Comparison of ENCODE assay signal across 9 mouse cellular contexts in genomic region chr10:125966481-125967251, GRCm38 (mm10). TPM values are rescaled to one million over a fixed set of nuclear protein-coding genes. Genes with fewer than 3 reads are reported as not detected.
A peak's percentile ranks its signal among the peaks of the same experiment; 100 is the strongest.
DNase-seq lines count a peak whose midpoint lies in the region; ATAC-seq and TF ChIP-seq lines count a peak whose summit lies in the region.
"Had no signal": no experiment of that assay in that cellular context is flagged by ENCODE, and none has a peak within 500 bp of the region (broad histone marks: within the 10 kb centered on the region; RNA-seq: fewer than 3 reads in every experiment).

No protein-coding gene starts in this region.

- H3K27ac ChIP-seq in forebrain, postnatal 0 days (ENCODE audit: low read depth, low read length) = 0 out of 2 replicates have a peak overlapping the region, but pooled peaks have one; percentile 17
- H3K27ac ChIP-seq in hindbrain, embryonic 14.5 days = peak overlapping the region; percentile 40
- H3K27ac ChIP-seq in liver, adult 2 months (replicated peaks; ENCODE audit: insufficient read depth, low read depth, low read length) = peak overlapping the region; percentile 93
- H3K27ac ChIP-seq in midbrain, embryonic 15.5 days = peak overlapping the region; percentile 62

- no peak for TF ChIP-seq POLR2A in liver, adult 2 months (IDR thresholded peaks at IDR 0.05; ENCODE audit: extremely low read depth, insufficient read depth, low read length)

- no peak for TF ChIP-seq CTCF in forebrain, postnatal 0 days (IDR thresholded peaks at IDR 0.05; ENCODE audit: low read depth)
- TF ChIP-seq CTCF in liver, adult 2 months (IDR thresholded peaks at IDR 0.05; ENCODE audit: low read depth, low read length) = no peak

- ATAC-seq in forebrain, postnatal 0 days = peak; percentile 74
- ATAC-seq in hindbrain, embryonic 14.5 days (ENCODE audit: low FRiP score) = peak; percentile 72
- peak; percentile 76 for ATAC-seq in midbrain, embryonic 15.5 days (replicated peaks)

- H3K4me1 ChIP-seq in forebrain, postnatal 0 days (ENCODE audit: insufficient read depth) = 0 out of 2 replicates have a peak, but pooled peaks cover 3% of the 10 kb centered on the region
- peaks cover 17% of the 10 kb centered on the region for H3K4me1 ChIP-seq in hindbrain, embryonic 14.5 days (replicated peaks; ENCODE audit: control insufficient read depth, insufficient read depth, low read length)
- H3K4me1 ChIP-seq in liver, adult 2 months (ENCODE audit: control insufficient read depth, insufficient read depth, low read length) = peaks cover 21% of the 10 kb centered on the region
- H3K4me1 ChIP-seq in midbrain, embryonic 15.5 days = peaks cover 32% of the 10 kb centered on the region

- peak overlapping the region; percentile 97 for H3K4me2 ChIP-seq in forebrain, postnatal 0 days (ENCODE audit: low read depth)
- peak overlapping the region; percentile 99 for H3K4me2 ChIP-seq in hindbrain, embryonic 14.5 days (replicated peaks)
- H3K4me2 ChIP-seq in midbrain, embryonic 15.5 days = peak overlapping the region; percentile 100

- WGBS in forebrain, postnatal 0 days = 2% methylated on average over 55 of the region's 59 CpGs
- WGBS in hindbrain, embryonic 14.5 days = under 1% methylated on average over 59 of the region's 59 CpGs
- WGBS in liver, adult 2 months = 1% methylated on average over 59 of the region's 59 CpGs
- under 1% methylated on average over 55 of the region's 59 CpGs for WGBS in midbrain, embryonic 15.5 days

- intact Hi-C loops in heart, postnatal 25 days (cut with DNase I) = no loop called here

- peak; percentile 18 to 53 for DNase-seq in heart, adult 18-20 months
- DNase-seq in heart, postnatal 25 days (ENCODE audit: low spot score) = no peak
- DNase-seq in adrenal gland, postnatal 14 days = peak; percentile 55
- peak; percentile 40 for DNase-seq in forebrain, postnatal 0 days
- peak; percentile 55 for DNase-seq in hindbrain, embryonic 14.5 days (ENCODE audit: low spot score)
- peak; percentile 56 for DNase-seq in liver, adult 2 months (ENCODE audit: extremely low read depth, low read depth, low spot score)
- DNase-seq in T-cell, adult 2 months (ENCODE audit: low spot score) = no peak

- peaks cover 14% of the 10 kb centered on the region; the same call in 1 of the 2 replicates for H3K79me2 ChIP-seq in liver, adult 2 months (ENCODE audit: control insufficient read depth, insufficient read depth, low read length)

- H3K27me3 ChIP-seq in forebrain, postnatal 0 days (ENCODE audit: insufficient read depth, low read length) = no peaks in the 10 kb centered on the region
- 0 out of 2 replicates have a peak, but pooled peaks cover 4% of the 10 kb centered on the region for H3K27me3 ChIP-seq in hindbrain, embryonic 14.5 days (ENCODE audit: control insufficient read depth, insufficient read depth, low read length)
- no peaks in the 10 kb centered on the region for H3K27me3 ChIP-seq in liver, adult 2 months (ENCODE audit: control insufficient read depth, insufficient read depth, low read length)
- H3K27me3 ChIP-seq in midbrain, embryonic 15.5 days (replicated peaks) = no peaks in the 10 kb centered on the region

- no peaks in the 10 kb centered on the region for H3K9me3 ChIP-seq in forebrain, postnatal 0 days (ENCODE audit: low read length)
- no peaks in the 10 kb centered on the region for H3K9me3 ChIP-seq in hindbrain, embryonic 14.5 days (ENCODE audit: control insufficient read depth, low read length)
- H3K9me3 ChIP-seq in midbrain, embryonic 15.5 days = no peaks in the 10 kb centered on the region

- peak overlapping the region; percentile 53 for H3K4me3 ChIP-seq in forebrain, postnatal 0 days (ENCODE audit: low read depth, low read length)
- peak overlapping the region; percentile 85 for H3K4me3 ChIP-seq in hindbrain, embryonic 14.5 days (replicated peaks; ENCODE audit: low read length)
- peak overlapping the region; percentile 95 for H3K4me3 ChIP-seq in liver, adult 2 months (ENCODE audit: insufficient read depth, low read depth, low read length)
- H3K4me3 ChIP-seq in midbrain, embryonic 15.5 days = peak overlapping the region; percentile 88

- H3K9ac ChIP-seq in forebrain, postnatal 0 days = peak overlapping the region; percentile 43
- peak overlapping the region; percentile 75 for H3K9ac ChIP-seq in hindbrain, embryonic 14.5 days
- H3K9ac ChIP-seq in liver, adult 2 months (ENCODE audit: low read depth, low read length) = peak overlapping the region; percentile 99
- H3K9ac ChIP-seq in midbrain, embryonic 15.5 days = peak overlapping the region; percentile 44

- H3K36me3 ChIP-seq in forebrain, postnatal 0 days (ENCODE audit: insufficient read depth) = no peaks in the 10 kb centered on the region
- no peaks in the 10 kb centered on the region for H3K36me3 ChIP-seq in hindbrain, embryonic 14.5 days (replicated peaks; ENCODE audit: control insufficient read depth, insufficient read depth)
- no peaks in the 10 kb centered on the region for H3K36me3 ChIP-seq in liver, adult 2 months (ENCODE audit: control insufficient read depth, insufficient read depth, low read length)
- no peaks in the 10 kb centered on the region for H3K36me3 ChIP-seq in midbrain, embryonic 15.5 days (replicated peaks)

RNA-seq across cellular contexts. Expression of gene Lrig3, which starts 0.7 kb away (rescaled TPM):
- 1 to 10 TPM; 1.5 to 2.7 TPM for total RNA-seq in heart, adult 18-20 months (2021)
- 1 to 10 TPM; 2.3 to 2.5 TPM for total RNA-seq in heart, postnatal 25 days (2021)
- 5.4 and 7.4 TPM in 2 replicates for total RNA-seq in adrenal gland, postnatal 14 days (2021)
- total RNA-seq in forebrain, postnatal 0 days (2014; rRNA removed) = 2.8 and 5.2 TPM in 2 replicates
- 1.6 and 1.7 TPM in 2 replicates for polyA plus RNA-seq in forebrain, postnatal 0 days (2015; fragmentation: Nextera tagmentation; extraction: Ambion mirVana)
- 3.9 and 4.4 TPM in 2 replicates for polyA plus RNA-seq in hindbrain, embryonic 14.5 days (2014; fragmentation: Nextera tagmentation; extraction: Ambion mirVana)
- total RNA-seq in liver, adult 2 months (2014; rRNA removed) = 8.9 and 10.7 TPM in 2 replicates
- polyA plus RNA-seq in liver, adult 2 months (2012; rRNA removed) = 3.7 and 4.2 TPM in 2 replicates
- polyA plus RNA-seq in midbrain, embryonic 15.5 days (2015; fragmentation: Nextera tagmentation; extraction: Ambion mirVana) = 4.0 and 4.1 TPM in 2 replicates
- total RNA-seq: MEL had no signal

Comparison
In these comparisons a context has a peak if more than half of its experiments do, and no peak if none do; other contexts are left out.
1. DNase-seq: peak in heart, adult 18-20 months (2 of 2), adrenal gland, postnatal 14 days (single experiment), forebrain, postnatal 0 days (single experiment), hindbrain, embryonic 14.5 days (single experiment) and liver, adult 2 months (single experiment); none in heart, postnatal 25 days (single experiment) and T-cell, adult 2 months (single experiment).
2. H3K27ac ChIP-seq: peak in every context shown above with its lines; median percentile 93 in liver, adult 2 months; 62 in midbrain, embryonic 15.5 days; 40 in hindbrain, embryonic 14.5 days; 17 in forebrain, postnatal 0 days.
3. H3K9ac ChIP-seq: peak in every context shown above with its lines; median percentile 99 in liver, adult 2 months; 75 in hindbrain, embryonic 14.5 days; 44 in midbrain, embryonic 15.5 days; 43 in forebrain, postnatal 0 days.
4. Peak in every context shown above with its lines, with median percentiles within 50 percentile points of each other: ATAC-seq, H3K4me2 ChIP-seq and H3K4me3 ChIP-seq.